Mouse (Mus musculus) hindbrain, postnatal 0 days (tissue): Measurements from ENCODE around the gene Adra2b. TPM values are rescaled to one million over a fixed set of nuclear protein-coding genes. Genes with fewer than 3 reads are reported as not detected.

ENCODE experiments used
- ATAC-seq: fragments of 200-750 bp; cut with Nextera tagmentation; 2 replicates; pipeline ENCODE4 v1.8.0; 2017; ENCODE audit warnings: mild to moderate bottlenecking, moderate TSS enrichment, moderate library complexity
- DNase-seq: peaks from one replicate; pipeline ENCODE4 v3.0.0-alpha.2; 2015; ENCODE audit warnings: low spot score
- H3K27ac ChIP-seq: fragments of 300-500 bp; sonication (generic); 2 replicates; pipeline ENCODE4 v1.5.1; 2014; ENCODE audit warnings: mild to moderate bottlenecking
- H3K27me3 ChIP-seq: fragments of 300-500 bp; sonication (generic); 2 replicates; pipeline ENCODE4 v1.6.1; 2014; ENCODE audit warnings: low read length, mixed read lengths; ENCODE audit not compliant: insufficient read depth
- H3K36me3 ChIP-seq: fragments of 300-500 bp; sonication (generic); 2 replicates; pipeline ENCODE4 v1.6.1; 2014; ENCODE audit warnings: low read length, mixed read lengths; ENCODE audit not compliant: insufficient read depth
- H3K4me1 ChIP-seq: fragments of 300-500 bp; sonication (generic); 2 replicates; pipeline ENCODE4 v1.6.1; 2014; ENCODE audit warnings: antibody characterized with exemption, low read length, mixed read lengths; ENCODE audit not compliant: insufficient read depth
- H3K4me2 ChIP-seq: fragments of 300-500 bp; sonication (generic); 2 replicates; pipeline ENCODE4 v1.6.1; 2014; ENCODE audit warnings: low read depth, mild to moderate bottlenecking, low read length, moderate library complexity, mixed read lengths
- H3K4me3 ChIP-seq: fragments of 300-500 bp; sonication (generic); 2 replicates; pipeline ENCODE4 v1.5.1; 2014; ENCODE audit warnings: low read length
- H3K9ac ChIP-seq: fragments of 300-500 bp; sonication (generic); replicated peaks from 2 replicates; pipeline ENCODE4 v1.6.1; 2014; ENCODE audit warnings: mild to moderate bottlenecking, low read length, moderate library complexity, mixed read lengths
- H3K9me3 ChIP-seq: fragments of 300-500 bp; sonication (generic); 2 replicates; pipeline ENCODE4 v1.6.1; 2016; ENCODE audit warnings: low read length, mixed read lengths
- CTCF ChIP-seq: IDR thresholded peaks from 2 replicates; pipeline ENCODE4 v1.5.1; 2016; ENCODE audit warnings: antibody characterized with exemption, control low read depth, low read depth
- WGBS: fragments of 180-500 bp; shearing (Covaris S2); extraction: QIAGEN DNeasy Blood & Tissue Kit; methylation state at CpG from one replicate; pipeline ENCODE4 v1.1.7; 2014; 5-methylcytosine and 5-hydroxymethylcytosine counted together
- polyA plus RNA-seq: library from polyadenylated mRNA; unstranded; fragments of >200 nt; fragmentation: Nextera tagmentation; extraction: Ambion mirVana; gene quantifications from 2 replicates; pipeline ENCODE4 v1.2.1, GENCODE M21; 2015
- total RNA-seq: library from RNA; depleted of rRNA; stranded (reverse); fragments of >200 nt; gene quantifications from 2 replicates; pipeline ENCODE4 v1.2.3, GENCODE M21; 2014; rRNA removed

Gene Adra2b
- total RNA-seq (0.47 and 0.99 TPM in 2 replicates), polyA plus RNA-seq (0.89 and 1.1 TPM in 2 replicates)

GRCm38 (mm10) chr2:127362459-127363281, at the start of gene Adra2b:
Adra2b (plus strand) TSS chr2:127363208.
- Histone ChIP-seq H3K27me3 (peaks cover 54% of the 10 kb centered on the region), H3K4me1 (0 out of 2 replicates have a peak, but pooled peaks cover 7% of the 10 kb centered on the region), H3K4me3 (peak within 1 kb of the TSS; percentile 39), H3K4me2 (peak within 1 kb of the TSS; percentile 67), H3K9me3 (no peaks in the 10 kb centered on the region), H3K36me3 (no peaks in the 10 kb centered on the region), H3K9ac (0 out of 2 replicates have a peak within 1 kb of the TSS, but pooled peaks have one; percentile 30), H3K27ac (no peak within 1 kb of the TSS)
- ATAC-seq: peak; percentile 81
- WGBS: 1% methylated on average over 44 of the region's 49 CpGs
- peak; percentile 90 for DNase-seq
- peak; percentile 91 for TF ChIP-seq CTCF

- 66% methylated on average over 4 of the region's 4 CpGs for WGBS
- no peak for DNase-seq
- Histone ChIP-seq H3K4me3 (no peak overlapping the region), H3K4me1 (no peaks in the 10 kb centered on the region), H3K4me2 (no peak overlapping the region), H3K27me3 (no peaks in the 10 kb centered on the region), H3K9ac (no peak overlapping the region), H3K27ac (no peak overlapping the region), H3K9me3 (no peaks in the 10 kb centered on the region), H3K36me3 (no peaks in the 10 kb centered on the region)
- no peak for ATAC-seq
- peak; percentile 12; the same call in 1 of the 2 replicates for TF ChIP-seq CTCF
These were observed 49.1 kb upstream of the Adra2b start for GRCm38 (mm10) chr2:127313878-127314277.

DNA sequence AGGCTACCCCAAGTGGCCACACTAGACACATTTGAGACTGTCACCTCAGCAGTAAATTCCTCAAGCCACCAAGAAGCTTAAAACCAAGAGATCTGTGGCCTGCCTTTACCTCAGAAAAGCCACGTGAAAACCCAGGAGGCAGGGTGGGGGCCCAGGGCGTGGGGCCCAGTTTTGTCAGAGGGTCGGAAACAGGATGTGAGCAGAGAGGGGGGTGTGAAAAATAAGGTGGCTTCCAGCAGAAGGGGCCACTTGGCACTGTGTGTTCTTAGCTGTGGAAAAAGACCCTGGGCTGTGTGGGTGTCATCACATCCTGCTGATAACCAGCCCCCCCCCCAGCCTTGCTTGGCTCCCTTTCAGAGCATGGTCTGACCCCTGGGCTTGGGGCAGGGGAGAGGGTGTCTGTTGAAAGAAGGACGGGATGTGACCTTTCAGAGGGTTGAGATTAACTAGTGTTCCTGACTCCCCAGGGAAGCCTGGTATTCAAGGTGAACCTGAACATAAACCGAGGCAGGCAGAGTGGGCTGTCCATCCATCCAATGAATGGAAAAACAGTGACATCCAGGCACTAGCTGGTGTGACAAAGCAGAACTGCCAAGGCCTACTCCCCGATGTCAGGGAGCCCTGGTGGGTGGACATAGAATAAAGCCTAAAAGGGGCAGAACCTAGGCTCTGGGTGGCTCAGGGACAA, 48.4 kb upstream of the Adra2b start:
- ATAC-seq: no peak
- Histone ChIP-seq H3K27ac (no peak overlapping the region), H3K4me3 (no peak overlapping the region), H3K27me3 (no peaks in the 10 kb centered on the region), H3K9me3 (no peaks in the 10 kb centered on the region), H3K4me2 (no peak overlapping the region), H3K36me3 (no peaks in the 10 kb centered on the region), H3K9ac (no peak overlapping the region), H3K4me1 (no peaks in the 10 kb centered on the region)
- no peak for DNase-seq
- WGBS: 81% methylated on average over 6 of the region's 6 CpGs
- TF ChIP-seq CTCF: no peak

DNA sequence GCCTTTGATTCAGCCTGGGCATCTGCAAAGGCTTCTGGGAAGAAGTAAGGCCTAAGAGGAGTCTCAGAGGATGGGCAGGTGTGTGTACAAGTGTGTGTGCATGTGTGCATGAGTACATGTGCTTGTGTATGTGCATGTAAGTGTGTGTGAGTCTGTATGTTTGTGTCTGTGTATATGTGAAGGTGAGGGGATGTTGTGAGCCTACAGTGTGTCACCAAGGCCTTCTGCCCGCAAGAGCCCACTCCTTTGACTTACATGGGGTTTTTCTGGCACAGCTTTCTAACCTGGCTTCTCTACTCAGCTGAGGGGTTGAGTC, 47.9 kb upstream of the Adra2b start:
- Histone ChIP-seq H3K4me1 (no peaks in the 10 kb centered on the region), H3K4me2 (no peak overlapping the region), H3K27me3 (no peaks in the 10 kb centered on the region), H3K36me3 (no peaks in the 10 kb centered on the region), H3K4me3 (no peak overlapping the region), H3K9ac (no peak overlapping the region), H3K9me3 (no peaks in the 10 kb centered on the region), H3K27ac (no peak overlapping the region)
- DNase-seq (no peak), ATAC-seq (no peak)
- 80% methylated on average over 1 of the region's 1 CpGs for WGBS
- TF ChIP-seq CTCF: no peak

DNA sequence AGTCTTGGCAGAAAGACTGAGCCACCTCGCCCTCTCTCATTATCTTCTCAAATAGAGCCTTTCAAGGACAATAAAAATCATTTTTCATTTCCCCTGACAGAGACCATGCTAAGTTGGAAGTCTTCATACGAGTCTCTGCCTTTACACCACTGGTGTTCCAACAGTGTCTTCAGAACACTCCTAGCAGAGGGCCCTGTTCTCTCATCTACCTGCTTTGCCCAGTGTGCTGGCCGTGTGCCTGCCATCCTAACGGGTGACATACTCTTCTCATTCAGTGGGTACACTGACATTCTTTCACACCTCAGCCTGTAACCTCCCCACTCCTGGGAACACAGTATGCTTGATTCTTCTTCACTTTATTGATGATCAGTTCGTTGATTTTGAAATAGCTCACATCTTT, 46.6 kb upstream of the Adra2b start:
- ATAC-seq (no peak), DNase-seq (no peak)
- 78% methylated on average over 5 of the region's 5 CpGs for WGBS

DNA sequence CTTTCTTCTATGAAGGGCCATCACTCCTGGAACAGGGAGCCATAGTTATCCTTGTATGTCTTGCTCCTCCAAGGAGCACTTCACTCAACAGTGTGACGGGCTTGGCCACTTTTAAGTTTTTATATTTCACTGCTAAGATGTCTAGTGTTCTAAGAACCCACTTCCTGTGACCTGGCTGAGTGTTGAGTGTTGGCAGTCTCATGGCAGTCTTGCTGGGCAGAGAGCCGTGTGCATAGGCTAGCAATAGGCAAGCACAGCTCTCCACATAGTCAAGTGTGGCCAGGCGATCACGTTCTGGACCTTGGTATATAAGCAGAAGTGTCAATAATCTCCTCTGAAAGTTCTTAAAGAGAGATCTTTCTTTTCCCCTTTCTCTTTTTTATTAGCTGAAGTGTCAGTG, 44.9 kb upstream of the Adra2b start:
- no peak overlapping the region for H3K27ac ChIP-seq
- no peak overlapping the region for H3K4me2 ChIP-seq
- no peaks in the 10 kb centered on the region for H3K9me3 ChIP-seq
- H3K27me3 ChIP-seq: no peaks in the 10 kb centered on the region
- ATAC-seq: no peak
- no peak overlapping the region for H3K4me3 ChIP-seq
- no peak for DNase-seq
- no peak overlapping the region for H3K9ac ChIP-seq
- H3K4me1 ChIP-seq: no peaks in the 10 kb centered on the region
- H3K36me3 ChIP-seq: no peaks in the 10 kb centered on the region
- WGBS: 91% methylated on average over 4 of the region's 4 CpGs
- no peak for TF ChIP-seq CTCF

More for the DNA sequence above, 46.6 kb upstream of the Adra2b start:
- H3K4me3 ChIP-seq: no peak overlapping the region
- no peak overlapping the region for H3K27ac ChIP-seq
- no peak overlapping the region for H3K9ac ChIP-seq
- H3K9me3 ChIP-seq: no peaks in the 10 kb centered on the region
- no peak for TF ChIP-seq CTCF
- no peak overlapping the region for H3K4me2 ChIP-seq
- H3K36me3 ChIP-seq: no peaks in the 10 kb centered on the region
- H3K4me1 ChIP-seq: no peaks in the 10 kb centered on the region
- H3K27me3 ChIP-seq: no peaks in the 10 kb centered on the region

DNA sequence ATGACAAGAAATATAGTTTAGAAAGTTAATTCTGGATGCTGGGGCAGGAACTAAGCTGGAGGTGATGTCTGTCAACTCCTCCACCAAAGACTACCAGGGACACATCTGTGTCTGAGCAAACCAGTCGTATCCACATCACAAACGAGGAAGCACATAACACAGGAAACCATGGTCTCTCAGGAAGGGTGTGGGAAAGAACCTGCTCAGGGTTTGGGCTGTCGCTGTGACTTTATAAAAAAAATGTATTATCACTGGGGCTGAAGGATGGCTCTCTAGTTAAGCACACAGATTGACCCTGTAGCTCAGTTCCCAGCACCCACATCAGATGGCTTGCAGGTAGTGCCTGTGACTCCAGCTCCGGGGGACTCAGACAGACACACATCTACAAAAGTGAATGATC, 43.9 kb upstream of the Adra2b start:
- no peak overlapping the region for H3K9ac ChIP-seq
- no peaks in the 10 kb centered on the region for H3K9me3 ChIP-seq
- DNase-seq: no peak
- no peak overlapping the region for H3K4me2 ChIP-seq
- no peaks in the 10 kb centered on the region for H3K27me3 ChIP-seq
- no peaks in the 10 kb centered on the region for H3K4me1 ChIP-seq
- no peak for ATAC-seq
- no peak overlapping the region for H3K27ac ChIP-seq
- no peaks in the 10 kb centered on the region for H3K36me3 ChIP-seq
- no peak overlapping the region for H3K4me3 ChIP-seq
- WGBS: 78% methylated on average over 4 of the region's 4 CpGs
- TF ChIP-seq CTCF: no peak
